Mouse (Mus musculus): ENCODE data around the gene Dtd1. TPM values are rescaled to one million over a fixed set of nuclear protein-coding genes. Genes with fewer than 3 reads are reported as not detected.

The Dtd1 gene
- total and polyA plus RNA-seq, 3 experiments = 32.5 to 36.0 TPM; not detected in 1

DNA sequence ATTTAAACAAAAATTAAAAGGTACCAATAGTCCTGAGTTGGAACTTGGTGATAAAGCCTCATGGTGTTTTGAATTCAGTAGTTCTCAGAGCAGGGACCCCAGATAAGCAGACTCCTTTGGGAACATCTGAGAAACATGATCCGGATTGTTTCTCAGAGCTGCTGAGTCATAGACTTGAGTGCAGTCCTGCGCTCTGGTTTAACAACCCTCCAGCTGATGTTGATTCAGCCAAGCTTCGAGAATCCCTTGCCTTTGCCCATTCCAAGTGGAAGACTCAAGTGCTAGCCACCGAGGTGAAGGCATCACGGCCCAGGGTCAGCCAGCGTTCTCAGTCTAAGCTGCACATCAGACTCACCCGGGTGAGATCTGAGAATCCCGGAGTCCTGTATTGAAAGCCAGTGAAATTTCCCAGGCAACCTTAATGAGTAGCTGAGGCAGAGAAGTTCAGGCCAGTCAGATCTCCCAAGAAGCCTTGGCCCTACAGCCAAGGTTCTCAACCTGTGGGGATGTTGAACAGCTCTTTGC is 175.0 kb downstream of the Dtd1 start:
- H3K9me3 ChIP-seq (replicated peaks; ENCODE audit: insufficient read depth, low read length) = no peaks in the 10 kb centered on the region
- no peak overlapping the region for H3K9ac ChIP-seq (ENCODE audit: control insufficient read depth, low read depth, low read length, poor library complexity, severe bottlenecking)
- H3K4me1 ChIP-seq (ENCODE audit: control insufficient read depth in 1 of 2, insufficient read depth in 2 of 2, low read length in 2 of 2) = no peaks in the 10 kb centered on the region
- H3K4me3 ChIP-seq (ENCODE audit: control insufficient read depth in 1 of 2, insufficient read depth in 1 of 2, low read depth in 2 of 2, low read length in 2 of 2) = no peak overlapping the region
- no peaks in the 10 kb centered on the region for H3K79me2 ChIP-seq (ENCODE audit: control insufficient read depth, insufficient read depth, low read length, poor library complexity)
- TF ChIP-seq TBP (IDR thresholded peaks at IDR 0.05; ENCODE audit: low read depth, low read length) (no peak), JUND (IDR thresholded peaks at IDR 0.05; ENCODE audit: low read depth, low read length) (no peak), MYC (IDR thresholded peaks at IDR 0.05; ENCODE audit: low read depth, low read length) (no peak), UBTF (IDR thresholded peaks at IDR 0.05; ENCODE audit: borderline replicate concordance, insufficient read depth, low read depth, low read length) (no peak), RAD21 (IDR thresholded peaks at IDR 0.05; ENCODE audit: low read depth, low read length) (no peak)
- H3K27ac ChIP-seq (ENCODE audit: control insufficient read depth, low read depth, low read length) = no peak overlapping the region
- H3K27me3 ChIP-seq (ENCODE audit: control insufficient read depth in 1 of 2, insufficient read depth in 2 of 2, low read length in 2 of 2) = no peaks in the 10 kb centered on the region
- H3K36me3 ChIP-seq (ENCODE audit: control insufficient read depth in 1 of 2, insufficient read depth in 2 of 2, low read length in 2 of 2) = no peaks in the 10 kb centered on the region
- no peak for DNase-seq (ENCODE audit: low read depth, low spot score)

DNA sequence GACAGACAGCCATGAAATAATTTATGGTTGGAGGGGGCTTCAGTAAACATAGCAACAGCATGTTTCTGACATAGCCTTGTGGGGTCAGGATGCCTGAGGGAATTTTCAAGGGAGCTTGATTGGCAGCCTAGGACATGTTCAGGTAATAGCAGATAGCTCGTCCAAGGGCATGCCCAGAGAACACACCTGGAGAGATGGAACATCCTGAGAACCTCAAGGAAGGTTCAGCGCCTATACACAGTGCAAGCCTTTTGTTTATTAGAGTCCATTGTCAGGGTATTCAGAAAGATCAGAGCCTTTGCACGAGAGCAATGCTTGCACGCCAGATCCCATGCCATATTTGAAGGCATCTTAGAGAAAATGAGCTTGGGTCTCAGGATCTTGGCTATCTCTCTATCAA is 175.9 kb downstream of the Dtd1 start:
- no peak overlapping the region for H3K9ac ChIP-seq (ENCODE audit: control insufficient read depth, low read depth, low read length, poor library complexity, severe bottlenecking)
- no peak for TF ChIP-seq CTCF (IDR thresholded peaks at IDR 0.05 in 2 of 3, conservative IDR thresholded peaks at IDR 0.05 in 1 of 3; ENCODE audit: control insufficient read depth in 1 of 3, insufficient read depth in 1 of 3, low read depth in 2 of 3, low read length in 3 of 3, poor library complexity in 1 of 3, severe bottlenecking in 1 of 3)
- no peak for TF ChIP-seq TBP (IDR thresholded peaks at IDR 0.05; ENCODE audit: low read depth, low read length)
- H3K4me1 ChIP-seq (ENCODE audit: control insufficient read depth in 1 of 2, insufficient read depth in 2 of 2, low read length in 2 of 2) = no peaks in the 10 kb centered on the region
- H3K4me3 ChIP-seq (ENCODE audit: control insufficient read depth in 1 of 2, insufficient read depth in 1 of 2, low read depth in 2 of 2, low read length in 2 of 2) = no peak overlapping the region
- H3K36me3 ChIP-seq (ENCODE audit: control insufficient read depth in 1 of 2, insufficient read depth in 2 of 2, low read length in 2 of 2) = no peaks in the 10 kb centered on the region
- H3K27me3 ChIP-seq (ENCODE audit: control insufficient read depth in 1 of 2, insufficient read depth in 2 of 2, low read length in 2 of 2) = no peaks in the 10 kb centered on the region
- no peak overlapping the region for H3K27ac ChIP-seq (ENCODE audit: control insufficient read depth, low read depth, low read length)
- no peak for DNase-seq (ENCODE audit: low read depth, low spot score)
- no peaks in the 10 kb centered on the region for H3K9me3 ChIP-seq (replicated peaks; ENCODE audit: insufficient read depth, low read length)
- H3K79me2 ChIP-seq (ENCODE audit: control insufficient read depth, insufficient read depth, low read length, poor library complexity) = no peaks in the 10 kb centered on the region

DNA sequence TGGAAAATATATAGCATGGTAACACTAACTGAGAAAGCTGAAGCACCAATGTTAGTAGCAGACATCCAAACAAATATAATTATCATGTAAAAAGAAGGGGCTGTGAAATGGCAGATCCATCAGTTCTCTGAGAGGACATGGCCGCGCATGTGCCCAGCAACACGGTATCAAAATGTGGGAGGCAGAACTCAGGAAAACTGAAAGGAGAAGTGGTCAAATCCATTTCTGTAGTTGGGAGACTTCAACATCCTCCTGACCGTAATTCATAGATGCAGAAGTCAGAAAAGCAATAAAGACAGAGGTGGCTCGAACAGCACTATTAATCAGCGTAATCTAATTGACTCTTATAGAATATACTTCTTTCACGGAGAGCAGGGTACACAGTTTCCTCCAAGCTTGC is 179.6 kb downstream of the Dtd1 start:
- no peaks in the 10 kb centered on the region for H3K4me1 ChIP-seq (ENCODE audit: control insufficient read depth in 1 of 2, insufficient read depth in 2 of 2, low read length in 2 of 2)
- no peaks in the 10 kb centered on the region for H3K27me3 ChIP-seq (ENCODE audit: control insufficient read depth in 1 of 2, insufficient read depth in 2 of 2, low read length in 2 of 2)
- H3K4me3 ChIP-seq (ENCODE audit: control insufficient read depth in 1 of 2, insufficient read depth in 1 of 2, low read depth in 2 of 2, low read length in 2 of 2) = no peak overlapping the region
- H3K9me3 ChIP-seq (replicated peaks; ENCODE audit: insufficient read depth, low read length) = no peaks in the 10 kb centered on the region
- TF ChIP-seq EP300 (IDR thresholded peaks at IDR 0.05; ENCODE audit: low read depth in 1 of 2, low read length in 2 of 2) = no peak
- no peak for TF ChIP-seq UBTF (IDR thresholded peaks at IDR 0.05; ENCODE audit: borderline replicate concordance, insufficient read depth, low read depth, low read length)
- no peak for TF ChIP-seq TAL1 (IDR thresholded peaks at IDR 0.05; ENCODE audit: low read length)
- TF ChIP-seq TCF12 (IDR thresholded peaks at IDR 0.05; ENCODE audit: low read depth, low read length) = no peak
- no peak for TF ChIP-seq ELF1 (IDR thresholded peaks at IDR 0.05; ENCODE audit: low read depth, low read length)
- no peak for TF ChIP-seq NRF1 (IDR thresholded peaks at IDR 0.05; ENCODE audit: insufficient read depth, low read depth, low read length, poor library complexity, severe bottlenecking)
- no peaks in the 10 kb centered on the region for H3K79me2 ChIP-seq (ENCODE audit: control insufficient read depth, insufficient read depth, low read length, poor library complexity)
- H3K9ac ChIP-seq (ENCODE audit: control insufficient read depth, low read depth, low read length, poor library complexity, severe bottlenecking) = no peak overlapping the region
- H3K36me3 ChIP-seq (ENCODE audit: control insufficient read depth in 1 of 2, insufficient read depth in 2 of 2, low read length in 2 of 2) = no peaks in the 10 kb centered on the region
- DNase-seq (ENCODE audit: low read depth, low spot score) = no peak
- no peak overlapping the region for H3K27ac ChIP-seq (ENCODE audit: control insufficient read depth, low read depth, low read length)

Measured in MEL (cell line).